Mouse (Mus musculus) CH12.LX (cell line): ENCODE measurements around the gene Tbl3.

Experiments used
- EP300 ChIP-seq: IDR thresholded peaks from 2 replicates; pipeline ENCODE4 v1.6.1; 2011; ENCODE audit warnings: low read length, improper control_type of control experiment
- NRF1 ChIP-seq: IDR thresholded peaks from 2 replicates; pipeline ENCODE4 v1.6.1; 2014; ENCODE audit warnings: low read depth, mild to moderate bottlenecking, inconsistent platforms, low read length, improper control_type of control experiment, moderate library complexity
- POLR2A ChIP-seq: IDR thresholded peaks from 2 replicates; pipeline ENCODE4 v1.6.1; 2011; ENCODE audit warnings: low read depth, mild to moderate bottlenecking, improper control_type of control experiment, low read length
- ZC3H11A ChIP-seq: IDR thresholded peaks from 2 replicates; pipeline ENCODE4 v1.6.1; 2012; ENCODE audit warnings: low read depth, mild to moderate bottlenecking, inconsistent platforms, low read length, improper control_type of control experiment

DNA sequence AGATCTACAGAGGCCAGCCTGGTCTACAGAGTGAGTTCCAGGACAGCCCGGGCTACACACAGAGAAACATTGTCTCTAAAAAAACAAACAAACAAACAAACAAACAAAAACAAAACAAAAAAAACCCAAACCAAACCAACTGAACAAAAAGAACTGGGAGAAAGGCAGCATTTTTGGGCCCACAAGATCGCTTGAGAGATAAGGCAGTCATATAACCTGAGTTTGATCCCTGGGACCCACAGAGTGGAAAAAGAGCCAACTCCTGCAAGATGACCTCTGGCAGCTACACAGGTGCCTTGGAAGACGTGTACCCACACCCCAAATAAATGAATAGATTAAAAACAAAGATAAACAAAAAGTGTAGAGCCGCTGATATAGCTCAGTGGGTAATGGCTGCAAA lies 52.5 kb downstream of the Tbl3 start:
- TF ChIP-seq EP300 = no peak
- TF ChIP-seq NRF1 = no peak
- TF ChIP-seq POLR2A = no peak
- TF ChIP-seq ZC3H11A = no peak
